Mouse (Mus musculus) thymus, postnatal 10 days (tissue): ENCODE measurements around the gene Atg4c.

ENCODE experiments used
- DNase-seq, 2 experiments: peaks; one replicate each; pipeline ENCODE4 v3.0.0; 2021; ENCODE audit warnings: low spot score in 2 of 2

Atg4c gene

DNA sequence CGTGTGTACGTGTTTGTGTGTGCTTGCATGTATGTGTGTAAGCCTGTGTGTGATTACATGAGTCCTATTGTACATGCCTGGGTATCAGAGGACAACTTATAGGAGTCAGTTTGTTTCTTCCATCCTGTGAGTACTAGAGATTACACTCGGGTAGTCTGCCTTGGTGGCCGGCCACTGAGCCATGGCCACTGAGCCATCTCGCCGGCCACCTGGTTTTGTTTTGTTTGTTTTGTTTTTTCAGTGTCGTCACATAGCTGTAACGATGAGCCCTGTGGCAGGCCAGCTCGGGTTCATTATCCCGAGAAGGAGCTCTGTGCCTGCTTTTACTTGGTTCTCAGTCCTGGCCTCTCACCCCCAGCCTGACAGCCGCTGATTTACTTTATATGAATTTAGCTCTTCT lies 69.9 kb downstream of the Atg4c start:
- no peak for DNase-seq

GRCm38 (mm10) chr4:99266843-99267445 lies 73.2 kb downstream of the Atg4c start:
- no peak for DNase-seq

DNA sequence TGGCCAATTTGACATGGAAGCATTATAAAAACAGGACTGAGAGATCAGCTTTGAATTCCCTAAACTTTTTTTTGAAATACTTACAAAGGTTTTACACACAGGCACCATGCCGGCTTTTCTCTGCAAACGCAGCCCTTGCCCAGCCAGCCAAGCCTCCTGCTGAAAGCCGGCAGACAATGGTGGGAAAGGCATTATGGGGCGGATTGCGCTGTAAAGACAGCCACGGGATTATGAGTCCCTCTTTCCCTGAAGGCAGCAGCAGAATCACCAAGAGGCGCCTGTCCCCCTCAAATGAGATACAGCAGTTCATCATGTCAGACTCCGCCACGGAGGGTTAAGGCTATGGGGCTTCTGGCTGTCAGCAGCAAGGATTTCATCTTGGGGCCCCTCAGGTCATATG lies 79.1 kb downstream of the Atg4c start:
- DNase-seq = no peak

DNA sequence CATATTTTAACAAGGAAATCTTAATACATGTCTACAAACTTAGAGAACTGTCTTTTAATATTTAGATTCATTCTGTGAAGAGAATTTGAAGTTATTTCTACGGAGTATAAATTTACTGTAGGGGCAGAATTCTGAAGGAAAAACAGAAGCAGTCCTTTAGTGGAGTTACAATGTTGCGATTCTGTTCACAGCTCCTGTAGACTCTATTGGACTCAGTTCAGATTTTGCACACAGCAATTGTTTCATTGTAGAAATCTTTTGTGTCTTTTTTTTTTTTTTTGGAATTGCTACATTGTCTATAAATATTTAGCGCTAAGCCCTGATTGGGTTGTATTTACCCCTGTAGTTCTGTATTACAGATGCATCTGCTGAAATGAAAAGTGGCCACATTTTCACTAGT lies 79.7 kb downstream of the Atg4c start:
- DNase-seq = no peak

DNA sequence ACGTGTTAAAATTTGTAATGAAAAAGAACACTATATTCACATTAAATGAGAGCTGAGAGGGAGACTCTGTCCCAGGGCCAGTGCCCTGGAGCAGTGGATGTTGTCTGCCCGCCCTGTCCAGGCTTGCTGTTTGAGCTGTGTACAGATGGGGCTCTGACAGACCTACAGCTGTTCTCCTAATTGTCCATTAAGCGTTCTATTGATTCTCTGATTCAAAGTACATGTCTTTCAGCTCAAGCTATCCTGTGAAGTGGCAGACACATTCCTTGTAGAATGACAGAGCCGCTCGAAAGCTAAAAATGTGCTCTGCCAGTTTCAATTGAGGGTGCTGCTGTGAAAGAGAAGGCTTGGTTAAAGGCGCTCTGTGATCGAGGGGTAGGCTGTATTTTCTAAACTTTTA lies 80.2 kb downstream of the Atg4c start:
- no peak for DNase-seq

GRCm38 (mm10) chr4:99278876-99279275 lies 85.1 kb downstream of the Atg4c start:
- DNase-seq = no peak

DNA sequence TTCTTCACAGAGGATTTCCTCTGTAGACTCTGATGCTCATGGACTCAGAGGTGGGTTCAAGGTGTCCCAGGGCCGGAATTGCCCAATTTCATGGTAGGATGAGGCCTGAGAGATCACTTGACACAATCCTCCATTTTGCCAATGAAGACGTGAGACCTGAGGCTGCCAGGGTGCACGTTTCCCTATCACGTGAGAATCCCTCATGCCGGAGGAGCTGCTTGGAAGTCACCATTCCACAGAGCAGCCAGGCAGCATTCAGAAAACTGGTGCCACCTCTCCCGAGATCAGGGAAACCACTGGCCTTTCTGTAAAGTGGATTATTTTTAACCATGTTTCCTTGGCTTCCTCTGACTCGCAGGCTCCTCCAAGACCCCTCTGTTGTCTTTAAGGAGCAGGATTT lies 88.0 kb downstream of the Atg4c start:
- no peak for DNase-seq

DNA sequence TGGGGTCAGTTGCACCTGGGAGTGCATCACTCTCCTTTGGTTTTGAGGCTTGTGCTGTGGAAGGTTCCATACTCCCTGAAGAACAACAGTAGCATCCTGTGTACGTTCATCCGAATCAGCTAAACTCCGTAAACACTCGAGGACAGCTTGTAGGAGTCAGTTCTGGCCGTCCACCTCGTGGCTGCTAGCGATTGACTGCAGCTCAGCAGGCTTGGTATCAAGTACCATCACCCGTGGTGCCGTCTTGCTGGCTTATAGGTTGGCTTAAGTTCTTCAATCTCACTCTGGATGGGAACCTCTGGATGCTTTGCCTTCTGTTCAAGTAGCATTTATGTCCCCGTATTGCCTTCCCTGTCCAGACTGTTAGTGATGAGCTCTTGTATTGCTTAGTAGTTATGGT lies 95.6 kb downstream of the Atg4c start:
- DNase-seq = no peak

DNA sequence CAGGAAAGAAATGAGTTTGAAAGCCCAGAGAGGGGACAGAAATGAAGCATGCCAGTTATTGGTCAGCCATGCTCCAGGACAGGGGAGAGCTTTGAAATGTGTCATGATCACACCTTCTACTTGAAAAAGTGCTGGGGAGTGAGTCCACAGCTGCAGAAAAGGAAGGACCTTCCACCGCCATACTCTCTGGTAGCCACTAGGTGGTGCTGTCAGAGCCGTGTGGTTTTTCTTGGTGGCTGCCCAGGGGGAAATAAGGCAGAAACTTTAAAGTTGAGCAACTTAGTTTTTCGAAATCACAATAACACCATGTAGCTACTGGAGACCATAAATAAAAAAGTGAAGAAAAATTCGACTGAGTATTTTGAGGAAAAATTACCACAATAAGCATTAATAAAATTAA lies 104.9 kb downstream of the Atg4c start:
- DNase-seq = peak in 1 of 2 experiments; percentile 32

GRCm38 (mm10) chr4:99304793-99305192 lies 111.1 kb downstream of the Atg4c start:
- no peak for DNase-seq
